Mouse (Mus musculus): ENCODE data around the gene Rab31. TPM values are rescaled to one million over a fixed set of nuclear protein-coding genes. Genes with fewer than 3 reads are reported as not detected.

The Rab31 gene
- polyA plus RNA-seq, 2 experiments, result 2.7 to 5.0 TPM

DNA sequence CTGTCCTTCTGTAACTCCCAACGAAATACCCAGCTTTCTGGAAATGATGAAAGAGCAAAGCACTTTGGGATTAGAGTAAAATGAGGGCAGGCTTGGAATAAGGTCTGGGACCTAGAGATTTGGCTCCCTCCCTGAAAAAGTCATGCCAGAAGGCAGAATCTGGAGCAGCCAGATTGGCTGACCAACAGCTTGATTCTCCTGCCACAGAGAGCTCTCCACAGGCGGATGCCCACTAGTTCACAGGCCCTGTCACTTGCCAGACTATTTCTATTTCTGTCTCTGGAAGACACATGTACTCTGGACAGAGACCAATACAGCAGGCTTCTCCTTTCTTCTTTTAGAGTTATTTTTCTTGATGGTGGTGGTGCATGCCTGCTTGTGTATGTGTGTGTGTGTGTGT lies 88.8 kb downstream of the Rab31 start:
- no peak overlapping the region for H3K4me2 ChIP-seq (ENCODE audit: low read depth)
- no peak for DNase-seq (ENCODE audit: low read depth in 3 of 3, low spot score in 3 of 3)
- H3K4me3 ChIP-seq (ENCODE audit: insufficient read depth in 1 of 2, low read depth in 2 of 2, low read length in 2 of 2), result no peak overlapping the region
- no peaks in the 10 kb centered on the region for H3K9me3 ChIP-seq (ENCODE audit: control insufficient read depth, low read length)
- no peak for ATAC-seq (ENCODE audit: insufficient read depth)
- H3K27ac ChIP-seq, result no peak overlapping the region
- no peaks in the 10 kb centered on the region for H3K36me3 ChIP-seq (replicated peaks; ENCODE audit: control insufficient read depth, insufficient read depth, low read depth)
- WGBS (ENCODE audit: insufficient replicate concordance), result 37% methylated on average over 2 of the region's 2 CpGs
- TF ChIP-seq CTCF (IDR thresholded peaks at IDR 0.05; ENCODE audit: low read depth) (no peak), EP300 (IDR thresholded peaks at IDR 0.05; ENCODE audit: low read depth) (no peak)
- H3K4me1 ChIP-seq (replicated peaks; ENCODE audit: control insufficient read depth in 2 of 2, insufficient read depth in 2 of 2, low read length in 1 of 2), result no peaks in the 10 kb centered on the region
- H3K9ac ChIP-seq (replicated peaks), result no peak overlapping the region
- H3K27me3 ChIP-seq (ENCODE audit: control insufficient read depth, insufficient read depth, low read length), result no peaks in the 10 kb centered on the region

DNA sequence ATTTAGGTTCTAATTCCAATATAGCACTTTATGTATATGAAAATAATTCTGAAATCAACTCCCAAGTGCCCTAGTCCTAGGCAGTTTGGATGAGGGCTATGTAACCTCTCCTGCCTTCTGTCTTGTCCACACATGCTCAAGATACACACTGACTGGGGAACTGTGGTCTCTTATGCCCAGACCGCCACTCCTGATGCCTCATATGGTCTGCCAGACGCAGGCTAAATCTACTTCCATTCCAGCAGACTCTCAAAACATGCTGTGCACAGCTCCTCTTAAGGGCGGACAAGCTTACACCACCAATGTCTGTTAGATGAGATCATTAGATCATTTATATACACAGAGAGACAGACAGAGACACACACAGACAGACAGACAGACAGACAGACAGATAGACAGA lies 89.2 kb downstream of the Rab31 start:
- Histone ChIP-seq H3K4me2 (ENCODE audit: low read depth) (no peak overlapping the region), H3K36me3 (replicated peaks; ENCODE audit: control insufficient read depth, insufficient read depth, low read depth) (no peaks in the 10 kb centered on the region), H3K9me3 (ENCODE audit: control insufficient read depth, low read length) (no peaks in the 10 kb centered on the region), H3K4me1 (replicated peaks; ENCODE audit: control insufficient read depth in 2 of 2, insufficient read depth in 2 of 2, low read length in 1 of 2) (no peaks in the 10 kb centered on the region), H3K9ac (replicated peaks) (no peak overlapping the region), H3K27ac (no peak overlapping the region), H3K27me3 (ENCODE audit: control insufficient read depth, insufficient read depth, low read length) (no peaks in the 10 kb centered on the region), H3K4me3 (ENCODE audit: insufficient read depth in 1 of 2, low read depth in 2 of 2, low read length in 2 of 2) (no peak overlapping the region)
- WGBS (ENCODE audit: insufficient replicate concordance), result 56% methylated on average over 3 of the region's 3 CpGs
- ATAC-seq (ENCODE audit: insufficient read depth) (no peak), DNase-seq (ENCODE audit: low read depth in 3 of 3, low spot score in 3 of 3) (no peak)
- TF ChIP-seq CTCF (IDR thresholded peaks at IDR 0.05; ENCODE audit: low read depth) (no peak), EP300 (IDR thresholded peaks at IDR 0.05; ENCODE audit: low read depth) (no peak)

DNA sequence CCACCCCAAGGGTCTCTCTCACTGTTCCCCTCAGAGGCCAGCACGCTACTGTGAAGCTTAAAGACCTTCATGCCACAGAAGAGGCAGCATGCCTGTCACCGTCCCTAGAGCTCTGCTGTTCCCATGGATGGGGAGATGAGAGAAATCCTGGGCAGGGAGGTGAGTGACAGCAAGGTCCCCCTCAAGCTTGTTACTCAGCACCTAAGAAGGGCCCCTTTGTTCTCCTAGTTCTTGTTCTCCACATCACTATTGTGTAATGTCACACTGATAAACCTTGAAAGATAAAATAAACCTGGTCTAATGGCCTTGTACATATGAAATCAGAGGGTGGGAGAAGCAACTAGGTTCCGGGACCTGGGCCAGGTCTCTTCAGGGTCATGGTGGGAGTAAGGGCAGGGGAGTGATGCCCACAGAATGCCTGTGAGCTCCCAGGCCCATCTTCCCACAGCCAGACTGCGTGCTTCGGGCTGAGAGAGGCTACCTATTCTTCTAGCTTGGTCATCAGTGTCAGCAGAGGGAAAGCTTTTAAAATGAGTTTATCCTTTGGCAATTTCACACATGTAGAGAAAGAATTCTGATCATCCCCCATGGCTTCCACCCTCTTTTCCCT lies 90.4 kb downstream of the Rab31 start:
- TF ChIP-seq EP300 (IDR thresholded peaks at IDR 0.05; ENCODE audit: low read depth), result no peak
- TF ChIP-seq CTCF (IDR thresholded peaks at IDR 0.05; ENCODE audit: low read depth), result no peak
- no peak overlapping the region for H3K9ac ChIP-seq (replicated peaks)
- no peaks in the 10 kb centered on the region for H3K36me3 ChIP-seq (replicated peaks; ENCODE audit: control insufficient read depth, insufficient read depth, low read depth)
- DNase-seq (ENCODE audit: low read depth in 3 of 3, low spot score in 3 of 3) (no peak), ATAC-seq (ENCODE audit: insufficient read depth) (no peak)
- H3K27ac ChIP-seq, result no peak overlapping the region
- no peaks in the 10 kb centered on the region for H3K9me3 ChIP-seq (ENCODE audit: control insufficient read depth, low read length)
- no peaks in the 10 kb centered on the region for H3K27me3 ChIP-seq (ENCODE audit: control insufficient read depth, insufficient read depth, low read length)
- WGBS (ENCODE audit: insufficient replicate concordance), result 66% methylated on average over 5 of the region's 5 CpGs
- H3K4me3 ChIP-seq (ENCODE audit: insufficient read depth in 1 of 2, low read depth in 2 of 2, low read length in 2 of 2), result no peak overlapping the region
- H3K4me2 ChIP-seq (ENCODE audit: low read depth), result no peak overlapping the region
- H3K4me1 ChIP-seq (replicated peaks; ENCODE audit: control insufficient read depth in 2 of 2, insufficient read depth in 2 of 2, low read length in 1 of 2), result no peaks in the 10 kb centered on the region

DNA sequence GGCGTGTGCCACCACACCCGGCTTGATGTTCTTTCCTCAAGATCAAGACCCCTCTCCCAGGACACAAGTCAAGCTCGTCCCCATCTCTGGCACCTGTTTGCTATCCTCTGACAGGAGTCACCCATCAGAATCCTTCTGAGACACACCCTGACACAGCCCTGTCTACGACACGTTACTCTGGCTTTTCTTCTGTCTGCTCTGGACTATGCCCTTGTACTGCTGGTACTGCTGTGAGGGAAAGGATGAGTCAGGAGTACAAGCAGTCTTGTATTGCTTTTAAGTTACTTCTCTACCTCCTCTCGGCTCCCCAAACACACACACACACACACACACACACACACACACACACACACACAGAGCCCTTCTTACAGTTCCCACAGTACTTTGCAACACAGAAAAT lies 91.0 kb downstream of the Rab31 start:
- TF ChIP-seq CTCF (IDR thresholded peaks at IDR 0.05; ENCODE audit: low read depth) (no peak), EP300 (IDR thresholded peaks at IDR 0.05; ENCODE audit: low read depth) (no peak)
- Histone ChIP-seq H3K36me3 (replicated peaks; ENCODE audit: control insufficient read depth, insufficient read depth, low read depth) (no peaks in the 10 kb centered on the region), H3K4me1 (replicated peaks; ENCODE audit: control insufficient read depth in 2 of 2, insufficient read depth in 2 of 2, low read length in 1 of 2) (no peaks in the 10 kb centered on the region), H3K27me3 (ENCODE audit: control insufficient read depth, insufficient read depth, low read length) (no peaks in the 10 kb centered on the region), H3K9me3 (ENCODE audit: control insufficient read depth, low read length) (no peaks in the 10 kb centered on the region), H3K4me2 (ENCODE audit: low read depth) (no peak overlapping the region), H3K4me3 (ENCODE audit: insufficient read depth in 1 of 2, low read depth in 2 of 2, low read length in 2 of 2) (no peak overlapping the region), H3K27ac (no peak overlapping the region), H3K9ac (replicated peaks) (no peak overlapping the region)
- DNase-seq (ENCODE audit: low read depth in 3 of 3, low spot score in 3 of 3) (no peak), ATAC-seq (ENCODE audit: insufficient read depth) (no peak)
- WGBS (ENCODE audit: insufficient replicate concordance), result 63% methylated on average over 6 of the region's 6 CpGs

DNA sequence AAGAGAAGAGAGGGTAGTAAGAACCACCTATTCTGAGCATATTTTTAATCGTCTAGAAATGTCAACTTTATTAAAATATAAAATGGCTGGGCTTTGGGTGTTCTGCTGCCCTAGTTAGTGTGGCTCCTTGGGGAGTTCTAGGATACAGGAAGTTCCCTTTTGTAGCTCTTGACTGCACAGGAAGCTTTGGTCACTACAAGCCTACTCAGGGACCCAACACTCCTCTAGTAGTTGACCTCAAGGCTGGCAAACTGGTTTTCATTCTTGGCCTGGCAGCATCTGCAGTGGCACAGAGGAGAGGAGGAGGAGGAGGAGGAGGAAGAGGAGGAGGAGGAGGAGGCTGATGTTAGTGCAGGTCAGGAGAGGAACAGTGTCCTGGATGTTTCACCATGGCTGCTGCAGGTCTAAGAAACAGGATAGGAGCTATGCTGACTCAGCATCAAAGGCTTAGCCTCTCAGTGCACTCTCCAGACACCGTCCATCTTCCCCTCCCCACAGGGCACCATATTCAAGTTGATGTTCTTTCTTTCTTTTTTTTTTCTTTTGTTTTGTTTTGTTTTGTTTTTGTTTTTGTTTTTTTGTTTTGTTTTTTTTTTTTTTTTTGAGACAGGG lies 91.6 kb downstream of the Rab31 start:
- no peaks in the 10 kb centered on the region for H3K27me3 ChIP-seq (ENCODE audit: control insufficient read depth, insufficient read depth, low read length)
- WGBS (ENCODE audit: insufficient replicate concordance), result 48% methylated on average over 2 of the region's 2 CpGs
- no peaks in the 10 kb centered on the region for H3K4me1 ChIP-seq (replicated peaks; ENCODE audit: control insufficient read depth in 2 of 2, insufficient read depth in 2 of 2, low read length in 1 of 2)
- H3K27ac ChIP-seq, result no peak overlapping the region
- no peaks in the 10 kb centered on the region for H3K36me3 ChIP-seq (replicated peaks; ENCODE audit: control insufficient read depth, insufficient read depth, low read depth)
- no peak overlapping the region for H3K9ac ChIP-seq (replicated peaks)
- no peaks in the 10 kb centered on the region for H3K9me3 ChIP-seq (ENCODE audit: control insufficient read depth, low read length)
- no peak overlapping the region for H3K4me3 ChIP-seq (ENCODE audit: insufficient read depth in 1 of 2, low read depth in 2 of 2, low read length in 2 of 2)
- ATAC-seq (ENCODE audit: insufficient read depth) (no peak), DNase-seq (ENCODE audit: low read depth in 3 of 3, low spot score in 3 of 3) (no peak)
- no peak overlapping the region for H3K4me2 ChIP-seq (ENCODE audit: low read depth)
- TF ChIP-seq EP300 (IDR thresholded peaks at IDR 0.05; ENCODE audit: low read depth), result no peak
- no peak for TF ChIP-seq CTCF (IDR thresholded peaks at IDR 0.05; ENCODE audit: low read depth)
